Mouse (Mus musculus): ENCODE data around the gene Lysmd2. TPM values are rescaled to one million over a fixed set of nuclear protein-coding genes. Genes with fewer than 3 reads are reported as not detected.
A peak's percentile ranks its signal among the peaks of the same experiment; 100 is the strongest.
"Not testable (repeated sequence)": the region's sequence is repeated elsewhere in the genome, so short reads cannot be mapped to it uniquely, and the experiment has no call there.

Lysmd2 gene
- total RNA-seq (2021), result 10 to 100 TPM; 17.6 to 20.1 TPM
- long read RNA-seq, experiment 1, transcript Lysmd2-201 (3 exons, 1,189 nt), result major isoform, 25 of 31 reads
- long read RNA-seq, experiment 1, partial matches to known transcripts, result 0 of 31 reads
- long read RNA-seq, experiment 1, other reads (novel, unspliced or antisense), result 3 of 31 reads
- long read RNA-seq, experiment 2, transcript Lysmd2-201 (3 exons, 1,189 nt), result major isoform, 26 of 28 reads
- long read RNA-seq, experiment 2, partial matches to known transcripts, result 1 of 28 reads
- long read RNA-seq, experiment 2, other reads (novel, unspliced or antisense), result 0 of 28 reads

GRCm38 (mm10) chr9:75625556-75626307, at the start of gene Lysmd2:
Gene Lysmd2, plus strand, starts transcription at chr9:75625741.
- DNase-seq (ENCODE audit: low spot score in 2 of 2), result peak; percentile 70 to 79

GRCm38 (mm10) chr9:75579321-75579720, 46.2 kb upstream of the Lysmd2 start:
- no peak for DNase-seq (ENCODE audit: low spot score in 2 of 2)

- no peak for DNase-seq (ENCODE audit: low spot score in 2 of 2)
These were observed 43.7 kb upstream of the Lysmd2 start for GRCm38 (mm10) chr9:75581694-75582350.

GRCm38 (mm10) chr9:75589850-75590790, 35.4 kb upstream of the Lysmd2 start:
- no peak for DNase-seq (ENCODE audit: low spot score in 2 of 2)

- no peak for DNase-seq (ENCODE audit: low spot score in 2 of 2)
These were observed 32.1 kb upstream of the Lysmd2 start for GRCm38 (mm10) chr9:75593481-75593880.

- no peak for DNase-seq (ENCODE audit: low spot score in 2 of 2)
These were observed 28.5 kb upstream of the Lysmd2 start for GRCm38 (mm10) chr9:75597036-75597435.

- DNase-seq (ENCODE audit: low spot score in 2 of 2), result no peak
These were observed 27.9 kb upstream of the Lysmd2 start for GRCm38 (mm10) chr9:75597596-75597995.

- peak in 1 of 2 experiments; percentile 33 for DNase-seq (ENCODE audit: low spot score in 2 of 2)
These were observed 26.2 kb upstream of the Lysmd2 start for GRCm38 (mm10) chr9:75599191-75599841.

- DNase-seq (ENCODE audit: low spot score in 2 of 2), result peak; percentile 29 to 36
These were observed 25.2 kb upstream of the Lysmd2 start for GRCm38 (mm10) chr9:75600166-75600934.

GRCm38 (mm10) chr9:75601510-75601909, 24.0 kb upstream of the Lysmd2 start:
- DNase-seq (ENCODE audit: low spot score in 2 of 2), result peak in 1 of 2 experiments; percentile 23

- DNase-seq (ENCODE audit: low spot score in 2 of 2), result no peak
These were observed 18.0 kb upstream of the Lysmd2 start for GRCm38 (mm10) chr9:75607496-75607895.

- DNase-seq (ENCODE audit: low spot score in 2 of 2), result no peak
These were observed 16.0 kb upstream of the Lysmd2 start for GRCm38 (mm10) chr9:75609505-75609904.

GRCm38 (mm10) chr9:75609965-75610364, 15.6 kb upstream of the Lysmd2 start:
- no peak for DNase-seq (ENCODE audit: low spot score in 2 of 2)

GRCm38 (mm10) chr9:75610571-75611493, 14.7 kb upstream of the Lysmd2 start, which contains the start of gene Tmod2:
Gene Tmod2, minus strand, starts transcription at chr9:75611325.
- DNase-seq (ENCODE audit: low spot score in 2 of 2), result peak; percentile 42 to 64

GRCm38 (mm10) chr9:75616560-75616959, 9.0 kb upstream of the Lysmd2 start:
- no peak for DNase-seq (ENCODE audit: low spot score in 2 of 2)

GRCm38 (mm10) chr9:75618836-75619400, 6.6 kb upstream of the Lysmd2 start:
- no peak for DNase-seq (ENCODE audit: low spot score in 2 of 2)

GRCm38 (mm10) chr9:75619761-75620160, 5.8 kb upstream of the Lysmd2 start:
- DNase-seq (ENCODE audit: low spot score in 2 of 2), result not testable (repeated sequence)

GRCm38 (mm10) chr9:75621428-75621827, 4.1 kb upstream of the Lysmd2 start:
- DNase-seq (ENCODE audit: low spot score in 2 of 2), result no peak

Measured in gastrocnemius, postnatal 4 days (tissue).